Mouse (Mus musculus): ENCODE results near the gene Slc16a12. TPM values are rescaled to one million over a fixed set of nuclear protein-coding genes. Genes with fewer than 3 reads are reported as not detected.
"Not testable (repeated sequence)": the region's sequence is repeated elsewhere in the genome, so short reads cannot be mapped to it uniquely, and the experiment has no call there.

Slc16a12 gene
- polyA plus RNA-seq, 2 experiments, result 4.8 to 9.7 TPM

GRCm38 (mm10) chr19:34753243-34753642 lies 6.2 kb upstream of the Slc16a12 start:
- ATAC-seq (ENCODE audit: insufficient read depth), result no peak
- no peaks in the 10 kb centered on the region for H3K27me3 ChIP-seq (ENCODE audit: control insufficient read depth, insufficient read depth, low read length)
- no peak for TF ChIP-seq CTCF (IDR thresholded peaks at IDR 0.05; ENCODE audit: low read depth)
- no peak for TF ChIP-seq EP300 (IDR thresholded peaks at IDR 0.05; ENCODE audit: low read depth)
- H3K36me3 ChIP-seq (replicated peaks; ENCODE audit: control insufficient read depth, insufficient read depth, low read depth), result no peaks in the 10 kb centered on the region
- H3K4me1 ChIP-seq (replicated peaks; ENCODE audit: control insufficient read depth in 2 of 2, insufficient read depth in 2 of 2, low read length in 1 of 2), result peaks cover 3 to 10% of the 10 kb centered on the region in 2 experiments; a peak in 2 of 4 replicates
- 43% methylated on average over 5 of the region's 5 CpGs for WGBS (ENCODE audit: insufficient replicate concordance)
- H3K9ac ChIP-seq (replicated peaks), result no peak overlapping the region
- no peaks in the 10 kb centered on the region for H3K9me3 ChIP-seq (ENCODE audit: control insufficient read depth, low read length)
- no peak overlapping the region for H3K4me3 ChIP-seq (ENCODE audit: insufficient read depth in 1 of 2, low read depth in 2 of 2, low read length in 2 of 2)
- no peak for DNase-seq (ENCODE audit: low read depth in 3 of 3, low spot score in 3 of 3)
- H3K4me2 ChIP-seq (ENCODE audit: low read depth), result no peak overlapping the region
- no peak overlapping the region for H3K27ac ChIP-seq

- no peaks in the 10 kb centered on the region for H3K9me3 ChIP-seq (ENCODE audit: control insufficient read depth, low read length)
- no peak overlapping the region for H3K4me3 ChIP-seq (ENCODE audit: insufficient read depth in 1 of 2, low read depth in 2 of 2, low read length in 2 of 2)
- H3K4me2 ChIP-seq (ENCODE audit: low read depth), result no peak overlapping the region
- H3K4me1 ChIP-seq (replicated peaks; ENCODE audit: control insufficient read depth in 2 of 2, insufficient read depth in 2 of 2, low read length in 1 of 2), result peaks cover 0 to 8% of the 10 kb centered on the region in 2 experiments; a peak in 2 of 4 replicates
- ATAC-seq (ENCODE audit: insufficient read depth) (no peak), DNase-seq (ENCODE audit: low read depth in 3 of 3, low spot score in 3 of 3) (no peak)
- H3K36me3 ChIP-seq (replicated peaks; ENCODE audit: control insufficient read depth, insufficient read depth, low read depth), result no peaks in the 10 kb centered on the region
- no peak for TF ChIP-seq EP300 (IDR thresholded peaks at IDR 0.05; ENCODE audit: low read depth)
- no peak for TF ChIP-seq CTCF (IDR thresholded peaks at IDR 0.05; ENCODE audit: low read depth)
- no peak overlapping the region for H3K27ac ChIP-seq
- no peak overlapping the region for H3K9ac ChIP-seq (replicated peaks)
- no peaks in the 10 kb centered on the region for H3K27me3 ChIP-seq (ENCODE audit: control insufficient read depth, insufficient read depth, low read length)
- WGBS (ENCODE audit: insufficient replicate concordance), result 72% methylated on average over 3 of the region's 3 CpGs
These were observed 5.5 kb upstream of the Slc16a12 start for GRCm38 (mm10) chr19:34752391-34753092.

GRCm38 (mm10) chr19:34751150-34751549 lies 4.1 kb upstream of the Slc16a12 start:
- TF ChIP-seq CTCF (IDR thresholded peaks at IDR 0.05; ENCODE audit: low read depth) (no peak), EP300 (IDR thresholded peaks at IDR 0.05; ENCODE audit: low read depth) (no peak)
- no peak overlapping the region for H3K27ac ChIP-seq
- no peak overlapping the region for H3K4me3 ChIP-seq (ENCODE audit: insufficient read depth in 1 of 2, low read depth in 2 of 2, low read length in 2 of 2)
- peaks cover 0 to 5% of the 10 kb centered on the region in 2 experiments; a peak in 2 of 4 replicates for H3K4me1 ChIP-seq (replicated peaks; ENCODE audit: control insufficient read depth in 2 of 2, insufficient read depth in 2 of 2, low read length in 1 of 2)
- no peaks in the 10 kb centered on the region for H3K9me3 ChIP-seq (ENCODE audit: control insufficient read depth, low read length)
- no peak overlapping the region for H3K9ac ChIP-seq (replicated peaks)
- ATAC-seq (ENCODE audit: insufficient read depth) (no peak), DNase-seq (ENCODE audit: low read depth in 3 of 3, low spot score in 3 of 3) (no peak)
- no peak overlapping the region for H3K4me2 ChIP-seq (ENCODE audit: low read depth)
- 50% methylated on average over 4 of the region's 4 CpGs for WGBS (ENCODE audit: insufficient replicate concordance)
- no peaks in the 10 kb centered on the region for H3K36me3 ChIP-seq (replicated peaks; ENCODE audit: control insufficient read depth, insufficient read depth, low read depth)
- peaks cover 13% of the 10 kb centered on the region for H3K27me3 ChIP-seq (ENCODE audit: control insufficient read depth, insufficient read depth, low read length)

- DNase-seq (ENCODE audit: low read depth in 3 of 3, low spot score in 3 of 3), result no peak
- ATAC-seq (ENCODE audit: insufficient read depth), result no peak
- 52% methylated on average over 2 of the region's 2 CpGs for WGBS (ENCODE audit: insufficient replicate concordance)
- H3K9ac ChIP-seq (replicated peaks), result no peak overlapping the region
- no peak overlapping the region for H3K4me2 ChIP-seq (ENCODE audit: low read depth)
- H3K27ac ChIP-seq, result no peak overlapping the region
- no peaks in the 10 kb centered on the region for H3K36me3 ChIP-seq (replicated peaks; ENCODE audit: control insufficient read depth, insufficient read depth, low read depth)
- H3K9me3 ChIP-seq (ENCODE audit: control insufficient read depth, low read length), result no peaks in the 10 kb centered on the region
- TF ChIP-seq EP300 (IDR thresholded peaks at IDR 0.05; ENCODE audit: low read depth) (no peak), CTCF (IDR thresholded peaks at IDR 0.05; ENCODE audit: low read depth) (no peak)
- H3K4me3 ChIP-seq (ENCODE audit: insufficient read depth in 1 of 2, low read depth in 2 of 2, low read length in 2 of 2), result no peak overlapping the region
- H3K4me1 ChIP-seq (replicated peaks; ENCODE audit: control insufficient read depth in 2 of 2, insufficient read depth in 2 of 2, low read length in 1 of 2), result peaks cover 0 to 5% of the 10 kb centered on the region in 2 experiments; a peak in 2 of 4 replicates
- peaks cover 19% of the 10 kb centered on the region for H3K27me3 ChIP-seq (ENCODE audit: control insufficient read depth, insufficient read depth, low read length)
These were observed 1.9 kb upstream of the Slc16a12 start for GRCm38 (mm10) chr19:34748992-34749391.

DNA sequence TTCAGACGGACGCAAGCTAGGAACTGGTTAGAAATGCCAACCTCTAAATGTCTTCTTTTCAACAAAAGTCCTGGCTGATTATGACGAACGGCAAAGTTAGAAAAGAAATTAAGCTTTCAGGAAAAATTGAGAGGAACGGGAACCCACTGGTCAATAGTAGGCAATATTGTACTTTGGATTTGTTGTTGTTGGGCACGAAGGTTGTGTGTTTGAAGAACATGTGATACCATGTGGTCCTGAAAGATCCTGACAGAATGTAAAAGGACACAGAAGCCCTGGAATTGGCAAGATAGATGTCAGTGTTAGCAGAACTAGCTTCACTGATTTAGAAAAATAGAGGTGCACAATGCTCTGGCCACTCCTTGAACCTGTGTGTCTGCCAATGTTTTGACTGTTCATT lies 880 bp upstream of the Slc16a12 start:
- 70% methylated on average over 6 of the region's 6 CpGs for WGBS (ENCODE audit: insufficient replicate concordance)
- ATAC-seq (ENCODE audit: insufficient read depth); H3K4me2 ChIP-seq (ENCODE audit: low read depth); H3K9me3 ChIP-seq (ENCODE audit: control insufficient read depth, low read length); H3K4me3 ChIP-seq (ENCODE audit: insufficient read depth in 1 of 2, low read depth in 2 of 2, low read length in 2 of 2); H3K36me3 ChIP-seq (replicated peaks; ENCODE audit: control insufficient read depth, insufficient read depth, low read depth); H3K4me1 ChIP-seq (replicated peaks; ENCODE audit: control insufficient read depth in 2 of 2, insufficient read depth in 2 of 2, low read length in 1 of 2); DNase-seq (ENCODE audit: low read depth in 3 of 3, low spot score in 3 of 3); H3K27ac ChIP-seq; H3K9ac ChIP-seq (replicated peaks): not testable (repeated sequence)
- peaks cover 19% of the 10 kb centered on the region for H3K27me3 ChIP-seq (ENCODE audit: control insufficient read depth, insufficient read depth, low read length)
